Mouse (Mus musculus): ENCODE data around the gene Atp1a3. TPM values are rescaled to one million over a fixed set of nuclear protein-coding genes. Genes with fewer than 3 reads are reported as not detected.

Gene Atp1a3
- polyA plus RNA-seq, 1 experiment from 2014 or later = 576 TPM

- Histone ChIP-seq H3K27me3 (no peaks in the 10 kb centered on the region), H3K4me3 (no peak overlapping the region), H3K4me2 (no peak overlapping the region), H3K4me1 (replicated peaks) (peaks cover 28% of the 10 kb centered on the region), H3K36me3 (peaks cover 48% of the 10 kb centered on the region), H3K9me3 (no peaks in the 10 kb centered on the region), H3K9ac (no peak overlapping the region), H3K27ac (replicated peaks) (no peak overlapping the region)
- no peak for ATAC-seq (ENCODE audit: low FRiP score, low read depth)
- WGBS = 78% methylated on average over 7 of the region's 7 CpGs
Observed at GRCm38 (mm10) chr7:25000211-25000610, 5.5 kb downstream of the Atp1a3 start.

- no peaks in the 10 kb centered on the region for H3K9me3 ChIP-seq
- H3K27me3 ChIP-seq = no peaks in the 10 kb centered on the region
- no peak for ATAC-seq (ENCODE audit: low FRiP score, low read depth)
- H3K27ac ChIP-seq (replicated peaks) = no peak overlapping the region
- H3K4me3 ChIP-seq = no peak overlapping the region
- peaks cover 90% of the 10 kb centered on the region for H3K36me3 ChIP-seq
- no peaks in the 10 kb centered on the region for H3K4me1 ChIP-seq (replicated peaks)
- no peak overlapping the region for H3K4me2 ChIP-seq
- WGBS = 79% methylated on average over 6 of the region's 6 CpGs
- no peak overlapping the region for H3K9ac ChIP-seq
Observed at GRCm38 (mm10) chr7:24993081-24993480, 12.7 kb downstream of the Atp1a3 start.

- Histone ChIP-seq H3K4me2 (no peak overlapping the region), H3K4me3 (no peak overlapping the region), H3K27me3 (no peaks in the 10 kb centered on the region), H3K27ac (replicated peaks) (no peak overlapping the region), H3K4me1 (replicated peaks) (no peaks in the 10 kb centered on the region), H3K36me3 (peaks cover 93% of the 10 kb centered on the region), H3K9ac (no peak overlapping the region), H3K9me3 (no peaks in the 10 kb centered on the region)
- whole genome bisulfite sequencing = 83% methylated on average over 8 of the region's 8 CpGs
- ATAC-seq (ENCODE audit: low FRiP score, low read depth) = no peak
Observed at GRCm38 (mm10) chr7:24990478-24990877, 15.3 kb downstream of the Atp1a3 start.

- Histone ChIP-seq H3K27me3 (no peaks in the 10 kb centered on the region), H3K4me2 (no peak overlapping the region), H3K9me3 (no peaks in the 10 kb centered on the region), H3K4me3 (no peak overlapping the region), H3K4me1 (replicated peaks) (no peaks in the 10 kb centered on the region), H3K27ac (replicated peaks) (no peak overlapping the region), H3K36me3 (peaks cover 92% of the 10 kb centered on the region), H3K9ac (no peak overlapping the region)
- 90% methylated on average over 14 of the region's 14 CpGs for WGBS
- 0 out of 2 replicates have a peak, but pooled peaks have one; percentile 8 for ATAC-seq (ENCODE audit: low FRiP score, low read depth)
Observed at GRCm38 (mm10) chr7:24987941-24988340, 17.8 kb downstream of the Atp1a3 start.

DNA sequence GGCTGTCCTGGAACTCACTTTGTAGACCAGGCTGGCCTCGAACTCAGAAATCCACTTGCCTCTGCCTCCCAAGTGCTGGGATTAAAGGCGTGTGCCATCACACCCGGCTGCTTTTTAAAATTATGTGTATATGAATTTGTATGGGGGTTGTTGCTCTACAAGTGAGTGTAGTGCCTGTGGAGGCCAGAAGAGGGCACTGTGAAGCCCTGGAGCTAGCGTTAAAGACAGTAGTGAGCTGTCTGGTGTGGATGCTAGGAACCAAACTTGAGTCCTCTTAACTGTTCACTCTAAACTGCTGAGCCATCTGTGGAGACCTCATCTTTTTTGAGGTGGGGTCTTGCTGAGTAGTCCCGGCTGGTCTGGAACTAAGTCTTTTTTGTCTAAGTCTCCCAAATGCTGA, 20.0 kb downstream of the Atp1a3 start:
- Histone ChIP-seq H3K27me3 (no peaks in the 10 kb centered on the region), H3K27ac (replicated peaks) (no peak overlapping the region), H3K9me3 (no peaks in the 10 kb centered on the region), H3K4me1 (replicated peaks) (no peaks in the 10 kb centered on the region), H3K36me3 (peaks cover 97% of the 10 kb centered on the region), H3K4me3 (no peak overlapping the region), H3K4me2 (no peak overlapping the region), H3K9ac (no peak overlapping the region)
- 72% methylated on average over 5 of the region's 5 CpGs for WGBS
- no peak for ATAC-seq (ENCODE audit: low FRiP score, low read depth)

DNA sequence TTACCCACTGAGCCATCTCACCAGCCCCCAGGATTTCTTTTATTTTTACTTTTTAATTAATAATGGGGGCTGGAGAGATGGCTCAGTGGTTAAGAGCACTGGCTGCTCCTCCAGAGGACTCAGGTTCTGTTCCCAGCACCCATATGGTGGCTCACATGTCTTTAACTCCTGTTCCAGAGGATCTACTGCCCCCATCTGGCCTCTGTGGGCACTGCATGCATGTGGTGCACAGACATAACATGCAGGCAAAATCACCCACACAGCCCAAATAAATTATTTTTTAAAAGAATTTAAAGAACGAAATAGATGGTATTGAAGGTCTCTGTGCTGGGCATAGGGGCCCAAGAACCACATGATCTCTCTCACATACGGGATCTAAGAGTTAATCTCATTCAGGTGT, 21.5 kb downstream of the Atp1a3 start:
- Histone ChIP-seq H3K27ac (replicated peaks) (no peak overlapping the region), H3K4me3 (no peak overlapping the region), H3K36me3 (peaks cover 97% of the 10 kb centered on the region), H3K9ac (no peak overlapping the region), H3K4me1 (replicated peaks) (no peaks in the 10 kb centered on the region), H3K9me3 (no peaks in the 10 kb centered on the region), H3K27me3 (no peaks in the 10 kb centered on the region), H3K4me2 (no peak overlapping the region)
- ATAC-seq (ENCODE audit: low FRiP score, low read depth) = no peak
- WGBS = 94% methylated on average over 2 of the region's 2 CpGs

DNA sequence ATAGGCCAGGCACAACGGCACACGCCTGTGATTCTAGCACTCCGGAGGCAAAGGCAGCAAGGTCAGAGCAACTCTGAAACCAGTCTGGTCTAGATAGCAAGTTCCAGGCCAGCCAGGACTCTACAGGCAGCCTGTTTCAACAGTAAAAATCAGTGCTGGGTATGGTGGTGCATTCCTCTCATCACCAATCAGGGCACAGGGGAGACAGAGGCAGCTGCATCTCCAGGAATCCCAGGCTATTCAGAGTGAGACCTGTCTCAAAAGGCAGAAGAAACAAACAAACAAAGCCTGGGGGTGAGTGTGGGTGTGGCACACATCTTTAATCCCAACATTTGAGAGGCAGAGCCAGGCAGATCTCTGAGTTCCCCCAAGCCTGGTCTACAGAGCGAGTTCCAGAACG, 22.4 kb downstream of the Atp1a3 start:
- no peaks in the 10 kb centered on the region for H3K4me1 ChIP-seq (replicated peaks)
- H3K27me3 ChIP-seq = no peaks in the 10 kb centered on the region
- H3K4me3 ChIP-seq = no peak overlapping the region
- H3K4me2 ChIP-seq = no peak overlapping the region
- H3K27ac ChIP-seq (replicated peaks) = no peak overlapping the region
- H3K9ac ChIP-seq = no peak overlapping the region
- ATAC-seq (ENCODE audit: low FRiP score, low read depth) = no peak
- 86% methylated on average over 5 of the region's 5 CpGs for WGBS
- peaks cover 98% of the 10 kb centered on the region for H3K36me3 ChIP-seq
- no peaks in the 10 kb centered on the region for H3K9me3 ChIP-seq

DNA sequence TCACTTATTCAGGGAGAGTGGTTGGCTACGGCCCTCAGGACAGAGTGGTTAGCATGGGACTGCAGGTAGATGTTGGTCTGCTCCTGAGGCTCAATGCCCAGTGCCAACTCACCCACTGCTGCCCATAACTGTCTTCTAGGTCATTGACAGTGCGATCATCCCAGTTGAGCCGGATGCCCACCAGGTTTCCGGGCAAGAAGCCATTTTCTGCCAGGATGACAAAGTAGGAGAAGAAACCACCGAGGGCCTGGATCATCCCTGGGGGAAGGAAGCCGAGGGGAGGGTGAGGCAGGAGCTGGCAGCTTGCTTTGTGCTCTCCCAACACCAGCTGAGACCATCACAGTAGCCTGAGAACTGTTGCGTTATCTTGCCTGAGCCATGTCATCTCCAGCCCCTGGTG, 25.3 kb downstream of the Atp1a3 start:
- WGBS = 71% methylated on average over 7 of the region's 7 CpGs
- Histone ChIP-seq H3K9me3 (no peaks in the 10 kb centered on the region), H3K36me3 (peaks cover 81% of the 10 kb centered on the region), H3K27ac (replicated peaks) (no peak overlapping the region), H3K4me2 (no peak overlapping the region), H3K9ac (no peak overlapping the region), H3K4me1 (replicated peaks) (no peaks in the 10 kb centered on the region), H3K4me3 (no peak overlapping the region), H3K27me3 (no peaks in the 10 kb centered on the region)
- ATAC-seq (ENCODE audit: low FRiP score, low read depth) = no peak

- no peak overlapping the region for H3K4me2 ChIP-seq
- no peak for ATAC-seq (ENCODE audit: low FRiP score, low read depth)
- H3K4me3 ChIP-seq = no peak overlapping the region
- no peaks in the 10 kb centered on the region for H3K27me3 ChIP-seq
- no peak overlapping the region for H3K27ac ChIP-seq (replicated peaks)
- no peak overlapping the region for H3K9ac ChIP-seq
- peaks cover 67% of the 10 kb centered on the region for H3K36me3 ChIP-seq
- no peaks in the 10 kb centered on the region for H3K4me1 ChIP-seq (replicated peaks)
- H3K9me3 ChIP-seq = no peaks in the 10 kb centered on the region
- 88% methylated on average over 7 of the region's 7 CpGs for WGBS
Observed at GRCm38 (mm10) chr7:24978781-24979180, 27.0 kb downstream of the Atp1a3 start.

- no peak for ATAC-seq (ENCODE audit: low FRiP score, low read depth)
- 32% methylated on average over 9 of the region's 9 CpGs for WGBS
Observed at GRCm38 (mm10) chr7:24974893-24975595, 30.7 kb downstream of the Atp1a3 start.

GRCm38 (mm10) chr7:24973902-24974301, 31.9 kb downstream of the Atp1a3 start:
- H3K9ac ChIP-seq = no peak overlapping the region
- no peak overlapping the region for H3K27ac ChIP-seq (replicated peaks)
- H3K36me3 ChIP-seq = peaks cover 18% of the 10 kb centered on the region
- ATAC-seq (ENCODE audit: low FRiP score, low read depth) = no peak
- no peaks in the 10 kb centered on the region for H3K9me3 ChIP-seq
- no peaks in the 10 kb centered on the region for H3K27me3 ChIP-seq
- H3K4me1 ChIP-seq (replicated peaks) = peaks cover 12% of the 10 kb centered on the region
- no peak overlapping the region for H3K4me2 ChIP-seq
- no peak overlapping the region for H3K4me3 ChIP-seq
- WGBS = 81% methylated on average over 5 of the region's 5 CpGs

More at GRCm38 (mm10) chr7:24974893-24975595, 30.7 kb downstream of the Atp1a3 start:
- Histone ChIP-seq H3K4me1 (replicated peaks) (peaks cover 12% of the 10 kb centered on the region), H3K36me3 (peaks cover 29% of the 10 kb centered on the region), H3K4me3 (no peak overlapping the region), H3K9me3 (no peaks in the 10 kb centered on the region), H3K27me3 (no peaks in the 10 kb centered on the region), H3K4me2 (no peak overlapping the region), H3K9ac (no peak overlapping the region), H3K27ac (replicated peaks) (no peak overlapping the region)

- H3K9me3 ChIP-seq = no peaks in the 10 kb centered on the region
- H3K4me3 ChIP-seq = no peak overlapping the region
- ATAC-seq (ENCODE audit: low FRiP score, low read depth) = no peak
- H3K27ac ChIP-seq (replicated peaks) = no peak overlapping the region
- 84% methylated on average over 4 of the region's 4 CpGs for WGBS
- H3K9ac ChIP-seq = no peak overlapping the region
- H3K4me2 ChIP-seq = no peak overlapping the region
- H3K36me3 ChIP-seq = peaks cover 11% of the 10 kb centered on the region
- H3K27me3 ChIP-seq = no peaks in the 10 kb centered on the region
- H3K4me1 ChIP-seq (replicated peaks) = peaks cover 12% of the 10 kb centered on the region
Observed at GRCm38 (mm10) chr7:24973208-24973607, 32.5 kb downstream of the Atp1a3 start.
